12 mouse cellular contexts compared by ENCODE assay signal in genomic region chr13:15468421-15468820, GRCm38 (mm10). TPM values are rescaled to one million over a fixed set of nuclear protein-coding genes. Genes with fewer than 3 reads are reported as not detected.
DNase-seq lines count a peak whose midpoint lies in the region; ATAC-seq lines count a peak whose summit lies in the region.
"Had no signal": no experiment of that assay in that cellular context is flagged by ENCODE, and none has a peak within 500 bp of the region (broad histone marks: within the 10 kb centered on the region; RNA-seq: fewer than 3 reads in every experiment).

No protein-coding gene starts in this region.

- H3K9me3 ChIP-seq in heart, embryonic 11.5 days (replicated peaks; ENCODE audit: control insufficient read depth, low read length): no peaks in the 10 kb centered on the region
- no peaks in the 10 kb centered on the region for H3K9me3 ChIP-seq in forebrain, embryonic 14.5 days (replicated peaks; ENCODE audit: control insufficient read depth, low read length)
- no peaks in the 10 kb centered on the region for H3K9me3 ChIP-seq in midbrain, embryonic 12.5 days

- H3K4me1 ChIP-seq in heart, embryonic 11.5 days (ENCODE audit: control insufficient read depth, insufficient read depth, low read length): peaks cover 3% of the 10 kb centered on the region
- peaks cover 31% of the 10 kb centered on the region for H3K4me1 ChIP-seq in forebrain, embryonic 14.5 days (ENCODE audit: control insufficient read depth, insufficient read depth, low read length)
- peaks cover 57% of the 10 kb centered on the region for H3K4me1 ChIP-seq in midbrain, embryonic 12.5 days

- ATAC-seq in heart, embryonic 11.5 days (replicated peaks; ENCODE audit: insufficient number of reproducible peaks, low FRiP score, low TSS enrichment): no peak
- ATAC-seq in forebrain, embryonic 14.5 days: peak; percentile 49
- ATAC-seq in midbrain, embryonic 12.5 days (ENCODE audit: low FRiP score, low read depth): no peak

- no peaks in the 10 kb centered on the region for H3K36me3 ChIP-seq in heart, embryonic 11.5 days (ENCODE audit: control insufficient read depth, insufficient read depth, low read length)
- no peaks in the 10 kb centered on the region for H3K36me3 ChIP-seq in forebrain, embryonic 14.5 days (ENCODE audit: control insufficient read depth, insufficient read depth, low read length)
- H3K36me3 ChIP-seq in midbrain, embryonic 12.5 days: no peaks in the 10 kb centered on the region

- H3K4me3 ChIP-seq in heart, embryonic 11.5 days (ENCODE audit: low read depth, low read length): no peak overlapping the region
- H3K4me3 ChIP-seq in forebrain, embryonic 14.5 days (ENCODE audit: low read depth, low read length): peak overlapping the region; percentile 1; the same call in 1 of the 2 replicates
- peak overlapping the region; percentile 83 for H3K4me3 ChIP-seq in midbrain, embryonic 12.5 days

- no peak overlapping the region for H3K4me2 ChIP-seq in heart, embryonic 11.5 days
- peak overlapping the region; percentile 84 for H3K4me2 ChIP-seq in forebrain, embryonic 14.5 days (ENCODE audit: low read length)
- peak overlapping the region; percentile 74 for H3K4me2 ChIP-seq in midbrain, embryonic 12.5 days (replicated peaks)

- no peak overlapping the region for H3K9ac ChIP-seq in heart, embryonic 11.5 days (ENCODE audit: low read depth, low read length)
- no peak overlapping the region for H3K9ac ChIP-seq in forebrain, embryonic 14.5 days (ENCODE audit: low read length)
- no peak overlapping the region; the same call in 1 of the 2 replicates for H3K9ac ChIP-seq in midbrain, embryonic 12.5 days (replicated peaks)

- DNase-seq in heart, adult 11 months: peak; percentile 75
- DNase-seq in NIH3T3 (ENCODE audit: low read depth): peak; percentile 66
- peak; percentile 75 for DNase-seq in forebrain, embryonic 14.5 days (ENCODE audit: low spot score)
- DNase-seq in spleen, postnatal 10 days (ENCODE audit: low spot score in 2 of 2): no peak
- no peak for DNase-seq in kidney, adult 9 months
- DNase-seq in left cerebral cortex, adult 9 months (ENCODE audit: low spot score in 2 of 2): no peak
- DNase-seq: cerebellum, postnatal 10 days; left cerebral cortex, postnatal 4 days; right cerebral cortex, adult 18-20 months had no signal

- H3K27me3 ChIP-seq in heart, embryonic 11.5 days (ENCODE audit: control insufficient read depth, insufficient read depth, low read length): peaks cover 6% of the 10 kb centered on the region; the same call in 1 of the 2 replicates
- H3K27me3 ChIP-seq in forebrain, embryonic 14.5 days (replicated peaks; ENCODE audit: control insufficient read depth, insufficient read depth, low read length): no peaks in the 10 kb centered on the region
- peaks cover 7% of the 10 kb centered on the region for H3K27me3 ChIP-seq in midbrain, embryonic 12.5 days
- H3K27me3 ChIP-seq: CH12.LX had no signal

- WGBS in heart, embryonic 11.5 days (ENCODE audit: insufficient replicate concordance): 49% methylated on average over 4 of the region's 4 CpGs
- 10% methylated on average over 4 of the region's 4 CpGs for WGBS in forebrain, embryonic 14.5 days
- WGBS in midbrain, embryonic 12.5 days: 13% methylated on average over 4 of the region's 4 CpGs

- H3K27ac ChIP-seq in heart, embryonic 11.5 days (ENCODE audit: low read depth, low read length): no peak overlapping the region
- H3K27ac ChIP-seq in forebrain, embryonic 14.5 days (ENCODE audit: low read depth, low read length): peak overlapping the region; percentile 39; the same call in 1 of the 2 replicates
- H3K27ac ChIP-seq in midbrain, embryonic 12.5 days (replicated peaks): no peak overlapping the region

RNA-seq across cellular contexts. Expression of gene Gli3, which starts 5.4 kb away (rescaled TPM):
- polyA plus RNA-seq in heart, embryonic 11.5 days (2014; fragmentation: Nextera tagmentation; extraction: Ambion mirVana): 9.1 and 11.4 TPM in 2 replicates
- 11.4 and 14.1 TPM in 2 replicates for polyA plus RNA-seq in forebrain, embryonic 14.5 days (2014; fragmentation: Nextera tagmentation; extraction: Ambion mirVana)
- 40.8 and 41.1 TPM in 2 replicates for polyA plus RNA-seq in midbrain, embryonic 12.5 days (2016; fragmentation: Nextera tagmentation; extraction: Ambion mirVana)

Comparison
In these comparisons a context has a peak if more than half of its experiments do, and no peak if none do; other contexts are left out.
1. DNase-seq: peak in heart, adult 11 months (single experiment), NIH3T3 (single experiment) and forebrain, embryonic 14.5 days (single experiment); none in spleen, postnatal 10 days (0 of 2), kidney, adult 9 months (single experiment) and left cerebral cortex, adult 9 months (0 of 2).